Mouse (Mus musculus): ENCODE measurements around the gene Gm43517. TPM values are rescaled to one million over a fixed set of nuclear protein-coding genes. Genes with fewer than 3 reads are reported as not detected.

The Gm43517 gene
- polyA plus RNA-seq, 1 experiment: not detected

- H3K9ac ChIP-seq (ENCODE audit: low read depth, poor library complexity, severe bottlenecking): no peak overlapping the region
- TF ChIP-seq CTCF (IDR thresholded peaks at IDR 0.05; ENCODE audit: low read depth, low read length) (no peak), EP300 (IDR thresholded peaks at IDR 0.05; ENCODE audit: insufficient read depth, low read depth, low read length) (no peak), POLR2A (IDR thresholded peaks at IDR 0.05; ENCODE audit: insufficient read depth, low read length) (no peak)
- H3K27me3 ChIP-seq (ENCODE audit: control insufficient read depth, insufficient read depth, low read length, poor library complexity, severe bottlenecking): no peaks in the 10 kb centered on the region
- no peaks in the 10 kb centered on the region for H3K4me1 ChIP-seq (ENCODE audit: control insufficient read depth, insufficient read depth, low read length)
- no peak overlapping the region for H3K27ac ChIP-seq (ENCODE audit: insufficient read depth, low read length)
- H3K9me3 ChIP-seq (replicated peaks; ENCODE audit: control insufficient read depth, insufficient read depth, low read length, poor library complexity, severe bottlenecking): no peaks in the 10 kb centered on the region
- no peaks in the 10 kb centered on the region for H3K36me3 ChIP-seq (ENCODE audit: control insufficient read depth, insufficient read depth, low read length, poor library complexity, severe bottlenecking)
- H3K4me3 ChIP-seq (ENCODE audit: low read depth, low read length): no peak overlapping the region
Measured at GRCm38 (mm10) chr12:49409833-49410232, 24.9 kb downstream of the Gm43517 start.

GRCm38 (mm10) chr12:49417963-49418362 is 33.0 kb downstream of the Gm43517 start:
- H3K9ac ChIP-seq (ENCODE audit: low read depth, poor library complexity, severe bottlenecking): no peak overlapping the region
- TF ChIP-seq POLR2A (IDR thresholded peaks at IDR 0.05; ENCODE audit: insufficient read depth, low read length) (no peak), CTCF (IDR thresholded peaks at IDR 0.05; ENCODE audit: low read depth, low read length) (no peak), EP300 (IDR thresholded peaks at IDR 0.05; ENCODE audit: insufficient read depth, low read depth, low read length) (no peak)
- no peaks in the 10 kb centered on the region for H3K36me3 ChIP-seq (ENCODE audit: control insufficient read depth, insufficient read depth, low read length, poor library complexity, severe bottlenecking)
- no peaks in the 10 kb centered on the region for H3K9me3 ChIP-seq (replicated peaks; ENCODE audit: control insufficient read depth, insufficient read depth, low read length, poor library complexity, severe bottlenecking)
- H3K4me1 ChIP-seq (ENCODE audit: control insufficient read depth, insufficient read depth, low read length): no peaks in the 10 kb centered on the region
- no peak overlapping the region for H3K4me3 ChIP-seq (ENCODE audit: low read depth, low read length)
- no peak overlapping the region for H3K27ac ChIP-seq (ENCODE audit: insufficient read depth, low read length)
- H3K27me3 ChIP-seq (ENCODE audit: control insufficient read depth, insufficient read depth, low read length, poor library complexity, severe bottlenecking): no peaks in the 10 kb centered on the region

Other genes with a start within 250 kb of the Gm43517 start
- 0.44 and 0.49 TPM in 2 replicates for gene Foxg1, start 2.5 kb upstream of the Gm43517 start, polyA plus RNA-seq (2011; ENCODE audit: insufficient read depth, insufficient read length, low read depth, missing spikeins)

All from ES-Bruce4 (cell line).